Mouse (Mus musculus): ENCODE data around the gene Sos2. TPM values are rescaled to one million over a fixed set of nuclear protein-coding genes. Genes with fewer than 3 reads are reported as not detected.

Gene Sos2
- polyA plus RNA-seq (2015; fragmentation: Nextera tagmentation; extraction: Ambion mirVana), result 11.1 and 11.3 TPM in 2 replicates

GRCm38 (mm10) chr12:69681566-69682061, at the start of gene Sos2:
Gene Sos2 (minus strand): TSS chr12:69681852.
- 0% methylated on average over 22 of the region's 85 CpGs for WGBS
- Histone ChIP-seq H3K9ac (ENCODE audit: low read depth, low read length) (peak within 1 kb of the TSS; percentile 97), H3K9me3 (ENCODE audit: control insufficient read depth, low read length) (no peaks in the 10 kb centered on the region), H3K4me3 (ENCODE audit: low read length) (peak within 1 kb of the TSS; percentile 84), H3K27me3 (replicated peaks; ENCODE audit: control insufficient read depth, insufficient read depth, low read length) (no peaks in the 10 kb centered on the region), H3K4me2 (ENCODE audit: low read length) (peak within 1 kb of the TSS; percentile 62), H3K27ac (ENCODE audit: low read depth, low read length) (peak within 1 kb of the TSS; percentile 99), H3K4me1 (ENCODE audit: control insufficient read depth, insufficient read depth, low read depth, low read length) (peaks cover 15% of the 10 kb centered on the region), H3K36me3 (ENCODE audit: control insufficient read depth, insufficient read depth, low read length) (no peaks in the 10 kb centered on the region)
- peak; percentile 87 for ATAC-seq

- Histone ChIP-seq H3K9ac (ENCODE audit: low read depth, low read length) (no peak overlapping the region), H3K27ac (ENCODE audit: low read depth, low read length) (no peak overlapping the region), H3K36me3 (ENCODE audit: control insufficient read depth, insufficient read depth, low read length) (no peaks in the 10 kb centered on the region), H3K27me3 (replicated peaks; ENCODE audit: control insufficient read depth, insufficient read depth, low read length) (no peaks in the 10 kb centered on the region), H3K9me3 (ENCODE audit: control insufficient read depth, low read length) (no peaks in the 10 kb centered on the region), H3K4me1 (ENCODE audit: control insufficient read depth, insufficient read depth, low read depth, low read length) (peaks cover 6% of the 10 kb centered on the region; the same call in 1 of the 2 replicates), H3K4me3 (ENCODE audit: low read length) (no peak overlapping the region), H3K4me2 (ENCODE audit: low read length) (no peak overlapping the region)
- 85% methylated on average over 1 of the region's 1 CpGs for WGBS
- ATAC-seq, result no peak
These were observed 48.7 kb upstream of the Sos2 start for GRCm38 (mm10) chr12:69730306-69730705.

GRCm38 (mm10) chr12:69729246-69729645, 47.6 kb upstream of the Sos2 start:
- WGBS, result 97% methylated on average over 1 of the region's 1 CpGs
- Histone ChIP-seq H3K27ac (ENCODE audit: low read depth, low read length) (no peak overlapping the region), H3K9me3 (ENCODE audit: control insufficient read depth, low read length) (no peaks in the 10 kb centered on the region), H3K27me3 (replicated peaks; ENCODE audit: control insufficient read depth, insufficient read depth, low read length) (no peaks in the 10 kb centered on the region), H3K4me2 (ENCODE audit: low read length) (no peak overlapping the region), H3K9ac (ENCODE audit: low read depth, low read length) (no peak overlapping the region), H3K36me3 (ENCODE audit: control insufficient read depth, insufficient read depth, low read length) (no peaks in the 10 kb centered on the region), H3K4me1 (ENCODE audit: control insufficient read depth, insufficient read depth, low read depth, low read length) (peaks cover 7% of the 10 kb centered on the region; the same call in 1 of the 2 replicates), H3K4me3 (ENCODE audit: low read length) (no peak overlapping the region)
- no peak for ATAC-seq

GRCm38 (mm10) chr12:69724711-69725460, 43.2 kb upstream of the Sos2 start, which contains the start of the genes L2hgdh and Atp5s:
Gene L2hgdh (minus strand): TSS chr12:69724873.
Gene Atp5s (plus strand): TSS chr12:69724950.
- H3K36me3 ChIP-seq (ENCODE audit: control insufficient read depth, insufficient read depth, low read length), result peaks cover 7% of the 10 kb centered on the region
- H3K27me3 ChIP-seq (replicated peaks; ENCODE audit: control insufficient read depth, insufficient read depth, low read length), result no peaks in the 10 kb centered on the region
- peak within 1 kb of the TSS; percentile 86 for H3K9ac ChIP-seq (ENCODE audit: low read depth, low read length)
- H3K4me1 ChIP-seq (ENCODE audit: control insufficient read depth, insufficient read depth, low read depth, low read length), result peaks cover 12% of the 10 kb centered on the region
- peak within 1 kb of the TSS; percentile 85 for H3K4me2 ChIP-seq (ENCODE audit: low read length)
- peak within 1 kb of the TSS; percentile 86 for H3K27ac ChIP-seq (ENCODE audit: low read depth, low read length)
- no peaks in the 10 kb centered on the region for H3K9me3 ChIP-seq (ENCODE audit: control insufficient read depth, low read length)
- H3K4me3 ChIP-seq (ENCODE audit: low read length), result peak within 1 kb of the TSS; percentile 91
- WGBS, result under 1% methylated on average over 51 of the region's 60 CpGs
- ATAC-seq, result peak; percentile 97

- WGBS, result 1% methylated on average over 24 of the region's 24 CpGs
- H3K27me3 ChIP-seq (replicated peaks; ENCODE audit: control insufficient read depth, insufficient read depth, low read length), result no peaks in the 10 kb centered on the region
- peak; percentile 1; the same call in 1 of the 2 replicates for ATAC-seq
These were observed 42.5 kb upstream of the Sos2 start for GRCm38 (mm10) chr12:69724018-69724710.

GRCm38 (mm10) chr12:69723376-69723775, 41.7 kb upstream of the Sos2 start:
- Histone ChIP-seq H3K27ac (ENCODE audit: low read depth, low read length) (no peak overlapping the region), H3K4me1 (ENCODE audit: control insufficient read depth, insufficient read depth, low read depth, low read length) (peaks cover 12% of the 10 kb centered on the region), H3K4me2 (ENCODE audit: low read length) (peak overlapping the region; percentile 85), H3K4me3 (ENCODE audit: low read length) (no peak overlapping the region), H3K36me3 (ENCODE audit: control insufficient read depth, insufficient read depth, low read length) (peaks cover 15% of the 10 kb centered on the region), H3K9me3 (ENCODE audit: control insufficient read depth, low read length) (peaks cover 7% of the 10 kb centered on the region), H3K27me3 (replicated peaks; ENCODE audit: control insufficient read depth, insufficient read depth, low read length) (no peaks in the 10 kb centered on the region), H3K9ac (ENCODE audit: low read depth, low read length) (no peak overlapping the region)
- no peak for ATAC-seq
- 78% methylated on average over 2 of the region's 2 CpGs for WGBS

More at GRCm38 (mm10) chr12:69724018-69724710, 42.5 kb upstream of the Sos2 start:
- Histone ChIP-seq H3K4me3 (ENCODE audit: low read length) (peak overlapping the region; percentile 91), H3K9me3 (ENCODE audit: control insufficient read depth, low read length) (peaks cover 6% of the 10 kb centered on the region), H3K4me1 (ENCODE audit: control insufficient read depth, insufficient read depth, low read depth, low read length) (peaks cover 12% of the 10 kb centered on the region), H3K27ac (ENCODE audit: low read depth, low read length) (peak overlapping the region; percentile 36; the same call in 1 of the 2 replicates), H3K4me2 (ENCODE audit: low read length) (peak overlapping the region; percentile 85), H3K36me3 (ENCODE audit: control insufficient read depth, insufficient read depth, low read length) (peaks cover 14% of the 10 kb centered on the region), H3K9ac (ENCODE audit: low read depth, low read length) (peak overlapping the region; percentile 86)

- Histone ChIP-seq H3K4me2 (ENCODE audit: low read length) (no peak overlapping the region), H3K9me3 (ENCODE audit: control insufficient read depth, low read length) (peaks cover 10% of the 10 kb centered on the region)
- 82% methylated on average over 3 of the region's 3 CpGs for WGBS
These were observed 41.2 kb upstream of the Sos2 start for GRCm38 (mm10) chr12:69722857-69723256.

GRCm38 (mm10) chr12:69713628-69714027, 32.0 kb upstream of the Sos2 start:
- H3K4me1 ChIP-seq (ENCODE audit: control insufficient read depth, insufficient read depth, low read depth, low read length), result no peaks in the 10 kb centered on the region
- peaks cover 7% of the 10 kb centered on the region; the same call in 1 of the 2 replicates for H3K9me3 ChIP-seq (ENCODE audit: control insufficient read depth, low read length)
- H3K9ac ChIP-seq (ENCODE audit: low read depth, low read length), result no peak overlapping the region
- H3K36me3 ChIP-seq (ENCODE audit: control insufficient read depth, insufficient read depth, low read length), result peaks cover 5% of the 10 kb centered on the region
- no peak overlapping the region for H3K4me3 ChIP-seq (ENCODE audit: low read length)
- no peaks in the 10 kb centered on the region for H3K27me3 ChIP-seq (replicated peaks; ENCODE audit: control insufficient read depth, insufficient read depth, low read length)
- no peak overlapping the region for H3K4me2 ChIP-seq (ENCODE audit: low read length)
- H3K27ac ChIP-seq (ENCODE audit: low read depth, low read length), result no peak overlapping the region
- ATAC-seq, result no peak

More at GRCm38 (mm10) chr12:69722857-69723256, 41.2 kb upstream of the Sos2 start:
- H3K4me3 ChIP-seq (ENCODE audit: low read length), result no peak overlapping the region
- H3K27me3 ChIP-seq (replicated peaks; ENCODE audit: control insufficient read depth, insufficient read depth, low read length), result no peaks in the 10 kb centered on the region
- no peak for ATAC-seq
- peaks cover 17% of the 10 kb centered on the region for H3K36me3 ChIP-seq (ENCODE audit: control insufficient read depth, insufficient read depth, low read length)
- H3K9ac ChIP-seq (ENCODE audit: low read depth, low read length), result no peak overlapping the region
- peaks cover 12% of the 10 kb centered on the region for H3K4me1 ChIP-seq (ENCODE audit: control insufficient read depth, insufficient read depth, low read depth, low read length)
- no peak overlapping the region for H3K27ac ChIP-seq (ENCODE audit: low read depth, low read length)

Measured in hindbrain, embryonic 16.5 days (tissue).